Mouse (Mus musculus): ENCODE results near the gene Npy4r. TPM values are rescaled to one million over a fixed set of nuclear protein-coding genes. Genes with fewer than 3 reads are reported as not detected.
A peak's percentile ranks its signal among the peaks of the same experiment; 100 is the strongest.

Gene Npy4r
- total RNA-seq, 2 experiments from 2014 or later: not detected

DNA sequence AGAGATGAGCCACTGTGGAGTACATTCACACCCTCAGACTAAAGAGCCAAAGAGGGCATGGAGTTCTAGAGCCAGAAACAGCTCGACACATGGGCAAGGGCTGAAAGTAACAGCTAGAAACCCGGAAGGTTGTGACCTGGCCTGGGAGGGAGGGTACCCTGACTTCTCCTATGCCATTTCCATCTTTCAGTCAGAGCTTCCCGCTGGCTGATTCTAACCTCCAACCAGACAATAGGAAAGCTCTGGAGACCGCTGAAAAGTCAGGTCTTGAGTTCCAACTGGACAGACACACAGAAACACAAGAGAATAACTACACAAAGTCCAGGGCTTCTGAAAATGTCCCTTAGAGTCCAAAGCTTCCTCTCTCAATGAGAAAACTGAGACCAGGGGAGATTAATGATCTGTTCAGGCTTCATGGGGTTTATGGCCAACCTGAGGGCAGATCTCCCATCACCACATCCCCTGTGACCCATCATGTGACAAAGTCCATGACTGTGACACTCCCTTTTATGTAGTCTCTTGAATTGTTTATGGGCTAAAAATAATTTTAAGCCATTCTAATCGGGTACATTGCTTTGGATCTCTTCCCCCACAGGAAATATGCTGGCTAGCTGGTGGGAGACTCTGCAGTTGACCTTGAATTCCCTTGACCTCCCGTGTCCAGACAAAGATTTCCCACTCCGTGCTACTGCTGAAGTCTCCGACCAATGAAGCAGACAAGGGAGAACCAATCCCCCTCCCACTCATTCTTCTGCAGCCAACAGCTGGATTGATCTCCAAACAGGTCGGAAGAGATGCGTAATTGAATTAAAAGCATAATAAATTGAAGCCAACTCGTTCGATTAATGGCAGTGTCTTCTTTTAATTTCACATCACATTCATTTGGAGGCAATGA is 32.0 kb downstream of the Npy4r start:
- no peak for DNase-seq (ENCODE audit: low spot score in 2 of 2)

DNA sequence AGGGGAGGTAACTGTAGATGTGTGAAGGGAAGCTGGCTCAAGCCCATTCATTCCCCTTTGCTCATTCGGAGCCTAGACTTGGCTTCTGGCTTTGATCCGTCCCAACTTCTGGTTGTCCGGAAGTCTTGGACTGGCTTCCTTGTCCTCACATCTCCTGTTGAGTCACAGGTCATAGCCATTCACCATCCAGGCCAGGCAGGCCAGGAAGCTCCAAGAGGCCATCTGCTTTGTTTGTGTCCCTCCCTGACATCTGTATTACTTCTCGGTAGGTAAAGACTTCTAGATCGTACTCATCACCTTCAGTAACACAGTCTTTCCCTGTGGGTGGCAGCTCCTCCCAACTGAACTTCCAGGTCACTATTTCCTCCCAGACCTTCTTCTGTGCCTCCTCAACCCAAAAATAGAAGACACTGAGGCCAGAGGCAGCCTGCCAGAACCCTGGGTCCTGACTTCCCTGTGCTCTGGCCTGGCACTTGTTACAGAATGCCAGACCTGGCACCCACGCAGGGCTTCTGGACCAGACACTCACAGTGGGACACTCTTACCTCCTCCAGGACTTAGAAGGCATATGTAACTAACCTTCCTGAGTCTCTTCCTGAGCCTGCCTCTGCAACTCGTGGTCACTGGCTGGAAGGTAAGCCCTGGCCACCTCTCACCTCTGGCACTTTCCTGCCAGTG is 33.1 kb downstream of the Npy4r start:
- no peak for DNase-seq (ENCODE audit: low spot score in 2 of 2)

DNA sequence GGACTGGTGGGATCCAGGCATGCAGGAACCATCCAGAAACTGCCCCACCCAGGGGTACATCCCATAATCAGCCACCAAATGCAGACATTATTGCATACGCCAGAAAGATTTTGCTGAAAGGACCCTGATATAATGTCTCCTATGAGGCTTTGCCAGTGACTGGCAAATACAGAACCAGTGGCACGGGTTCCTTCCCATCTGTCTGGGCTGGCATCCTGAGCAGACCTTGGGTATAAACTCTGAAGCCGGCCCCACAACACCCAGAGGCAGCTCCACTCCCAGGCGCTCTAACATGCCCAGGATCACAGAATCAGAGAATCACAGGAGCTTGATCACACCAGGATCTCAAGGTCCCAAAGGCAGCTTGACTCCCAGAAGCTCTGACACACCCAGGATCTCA is 38.0 kb downstream of the Npy4r start:
- no peak for DNase-seq (ENCODE audit: low spot score in 2 of 2)

DNA sequence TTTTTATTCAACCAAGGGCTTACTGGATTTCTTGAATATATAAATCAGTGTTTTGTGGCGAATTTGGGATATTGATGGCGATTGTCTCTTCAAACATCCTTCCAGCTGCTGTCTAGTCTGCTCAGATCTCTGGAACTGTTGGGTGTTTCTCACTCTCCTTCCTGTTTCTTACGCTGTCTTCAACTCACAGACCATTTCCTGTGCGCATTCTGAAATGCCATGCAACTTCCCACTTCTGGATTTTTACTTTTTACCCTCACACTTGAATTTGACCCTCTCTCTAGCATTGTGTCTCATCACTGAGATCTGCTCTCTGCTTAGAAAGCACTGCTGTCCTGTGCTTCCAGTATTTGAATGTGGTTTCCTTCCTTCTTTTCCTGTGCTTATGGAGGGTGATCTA is 44.7 kb downstream of the Npy4r start:
- no peak for DNase-seq (ENCODE audit: low spot score in 2 of 2)

DNA sequence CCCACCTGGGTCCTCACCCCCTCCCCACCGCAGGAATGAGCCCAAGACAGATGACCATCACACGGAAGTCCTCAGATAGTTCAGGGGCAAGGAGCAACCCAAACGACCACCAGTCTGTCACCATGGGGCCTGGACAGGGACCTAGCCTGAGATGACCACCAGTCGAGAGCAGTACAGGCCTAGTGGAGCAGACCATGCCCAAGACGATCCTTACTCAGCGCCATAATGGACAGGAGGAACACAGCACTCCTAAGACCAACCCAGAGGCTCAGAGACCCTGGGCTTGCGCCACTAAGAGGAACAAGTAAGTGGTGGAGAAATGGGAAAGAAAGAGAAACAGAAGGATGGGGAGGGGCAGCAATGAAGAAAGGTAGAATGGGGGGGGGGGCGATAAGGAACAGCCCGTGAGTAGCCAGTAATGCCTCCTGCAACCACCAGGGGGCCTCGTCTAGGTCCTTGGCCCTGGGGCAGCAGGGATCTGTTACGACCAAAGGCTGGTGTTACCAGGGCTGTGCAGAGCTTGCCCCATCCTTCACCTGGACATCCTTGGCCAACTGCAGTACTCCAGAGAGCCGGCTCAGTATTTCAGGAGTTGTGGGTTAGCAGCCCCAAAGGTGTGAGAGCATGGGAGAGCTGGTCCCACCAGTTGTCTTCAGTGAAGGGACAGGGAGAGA is 45.8 kb downstream of the Npy4r start:
- no peak for DNase-seq (ENCODE audit: low spot score in 2 of 2)

DNA sequence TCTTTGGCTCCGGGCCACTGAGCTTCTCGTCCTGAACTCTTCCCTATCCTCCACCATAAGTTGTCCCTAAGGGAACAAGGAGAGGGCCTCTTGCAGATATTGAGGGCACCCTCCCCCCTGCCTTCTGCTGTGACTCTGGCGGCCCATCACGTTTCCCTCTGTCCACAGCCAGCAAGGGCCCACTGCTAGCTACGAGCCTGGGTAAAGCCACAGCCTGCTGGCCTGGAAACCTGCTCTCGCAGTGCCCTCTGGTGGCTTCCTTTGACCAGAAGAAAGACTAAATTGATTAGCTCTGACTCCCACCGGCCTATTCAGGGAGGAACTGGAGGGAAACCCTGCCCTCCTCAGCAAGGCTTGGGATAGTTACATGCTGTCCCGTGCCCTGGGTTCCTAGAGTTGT is 47.4 kb downstream of the Npy4r start:
- peak; percentile 4 to 62 for DNase-seq (ENCODE audit: low spot score in 2 of 2)

DNA sequence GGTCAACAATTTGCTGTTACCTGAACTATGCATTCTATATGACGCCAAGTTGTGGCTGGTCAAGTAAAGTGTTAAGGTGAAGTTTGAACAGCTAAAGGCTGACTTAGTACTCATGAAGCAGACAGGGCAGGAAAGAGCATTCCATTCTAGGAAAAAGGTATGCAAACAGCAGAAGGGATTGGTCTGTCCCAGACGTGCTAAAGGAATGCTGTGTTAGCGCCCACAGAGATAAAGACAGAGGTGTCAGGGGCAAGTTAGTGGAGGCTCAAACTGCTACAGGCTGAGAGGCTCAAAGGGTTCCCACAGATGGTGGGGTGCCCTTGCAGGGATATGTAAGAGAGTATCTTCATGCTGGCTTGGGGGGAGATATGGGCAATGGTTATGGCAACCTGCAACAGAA is 48.4 kb downstream of the Npy4r start:
- DNase-seq (ENCODE audit: low spot score in 2 of 2): no peak

DNA sequence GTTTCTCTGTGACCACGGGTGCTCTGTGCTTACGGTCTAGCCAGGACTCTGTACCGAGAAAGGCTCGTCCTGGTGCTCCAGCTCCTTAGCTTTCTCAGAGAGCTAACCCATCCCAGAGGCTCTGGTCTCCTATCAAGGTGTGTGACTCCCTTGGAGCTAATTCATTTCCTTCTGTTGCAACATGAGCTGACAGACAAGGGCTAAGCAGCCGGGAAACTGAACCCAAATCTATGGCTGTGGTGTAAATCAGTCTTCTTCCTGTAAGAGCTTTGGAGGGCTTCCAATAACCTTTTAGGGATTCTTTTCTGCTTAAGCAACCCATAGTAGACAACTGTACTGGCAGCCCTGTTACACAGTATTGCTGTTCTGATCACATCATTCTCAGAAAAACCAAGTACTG is 49.7 kb downstream of the Npy4r start, which contains the start of gene A630023A22Rik:
A630023A22Rik (minus strand) TSS at position 154 of the 400 bp plus-strand sequence.
- DNase-seq (ENCODE audit: low spot score in 2 of 2): no peak

DNA sequence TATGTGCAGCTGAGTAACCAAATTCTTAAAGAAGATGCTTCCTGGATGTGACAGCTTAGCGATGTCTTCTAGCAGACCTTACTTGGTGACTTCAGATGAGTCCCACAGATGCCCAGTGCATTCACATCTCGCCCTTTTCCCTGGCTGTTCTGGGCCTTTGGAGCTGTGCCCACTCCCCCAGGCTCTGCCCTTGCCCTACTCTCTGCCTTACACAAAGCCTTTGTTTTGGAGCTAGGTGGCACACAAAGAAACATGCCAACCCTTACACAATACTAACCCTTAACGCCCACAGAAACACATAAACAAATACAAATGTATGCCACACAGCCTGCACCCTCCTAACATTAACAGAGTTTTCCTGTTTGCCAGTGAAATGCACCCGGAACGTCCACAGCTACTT is 56.1 kb downstream of the Npy4r start:
- DNase-seq (ENCODE audit: low spot score in 2 of 2): no peak

Other genes starting within 250 kb of the Npy4r start
- 1 to 10 TPM; 5.4 to 5.7 TPM for gene Gdf10, start 228.9 kb downstream of the Npy4r start, total RNA-seq (2021)
- not detected for gene Gdf2, start 211.4 kb downstream of the Npy4r start, total RNA-seq (2021)
- under 1 TPM in 1 of 2 experiments, not detected in 1; 0.07 TPM for gene Rbp3, start 198.5 kb downstream of the Npy4r start, total RNA-seq (2021)
- gene Zfp488, start 173.7 kb downstream of the Npy4r start, total RNA-seq (2021): 1 to 10 TPM; 4.0 to 4.1 TPM
- gene Gm30083, start 137.3 kb downstream of the Npy4r start, total RNA-seq (2021): not detected
- not detected for gene Gm5460, start 135.7 kb downstream of the Npy4r start, total RNA-seq (2021)
- not detected for gene Antxrl, start 99.8 kb downstream of the Npy4r start, total RNA-seq (2021)
- gene Anxa8, start 66.5 kb downstream of the Npy4r start, total RNA-seq (2021): under 1 TPM; 0.45 to 0.63 TPM
- gene A630023A22Rik, start 49.7 kb downstream of the Npy4r start, total RNA-seq (2021): not detected
- gene Gprin2, start 49.2 kb upstream of the Npy4r start, total RNA-seq (2021): 1 to 10 TPM; 2.9 to 3.3 TPM
- gene Syt15, start 67.1 kb upstream of the Npy4r start, total RNA-seq (2021): under 1 TPM; 0.30 to 0.32 TPM
- gene Shld2, start 158.0 kb upstream of the Npy4r start, total RNA-seq (2021): 10 to 100 TPM; 12.2 to 13.4 TPM
- gene Glud1, start 158.2 kb upstream of the Npy4r start, total RNA-seq (2021): 100 to 1,000 TPM; 279 to 296 TPM
- not detected for gene Fam25c, start 202.9 kb upstream of the Npy4r start, total RNA-seq (2021)
- gene Sncg, start 222.3 kb upstream of the Npy4r start, total RNA-seq (2021): 1 to 10 TPM; 6.8 to 7.1 TPM
- 1 to 10 TPM; 3.1 to 3.3 TPM for gene Mmrn2, start 223.0 kb upstream of the Npy4r start, total RNA-seq (2021)

Measured in layer of hippocampus, adult 18-20 months (tissue).